Mouse (Mus musculus) kidney, adult 2 months (tissue): ENCODE measurements at regions not wholly inside any gene's neighbourhood (a gene's known extent, or its start where the extent isn't known, plus 50 kb on each side); places are given as distances from the start of the nearest gene placed in this dataset.
"Not testable (repeated sequence)": the region's sequence is repeated elsewhere in the genome, so short reads cannot be mapped to it uniquely, and the experiment has no call there.

ENCODE experiments used
- CTCF ChIP-seq: fragments of 200-500 bp; conservative IDR thresholded peaks from 2 replicates; pipeline ENCODE4 v1.5.1; 2011; ENCODE audit warnings: low read depth, mild to moderate bottlenecking, control low read depth, low read length, moderate library complexity, mixed read lengths; ENCODE audit not compliant: insufficient read depth, insufficient read length
- POLR2A ChIP-seq: fragments of 200-500 bp; IDR thresholded peaks from one replicate; pipeline ENCODE4 v1.6.1; 2011; ENCODE audit warnings: low read depth, low read length, control low read depth

DNA sequence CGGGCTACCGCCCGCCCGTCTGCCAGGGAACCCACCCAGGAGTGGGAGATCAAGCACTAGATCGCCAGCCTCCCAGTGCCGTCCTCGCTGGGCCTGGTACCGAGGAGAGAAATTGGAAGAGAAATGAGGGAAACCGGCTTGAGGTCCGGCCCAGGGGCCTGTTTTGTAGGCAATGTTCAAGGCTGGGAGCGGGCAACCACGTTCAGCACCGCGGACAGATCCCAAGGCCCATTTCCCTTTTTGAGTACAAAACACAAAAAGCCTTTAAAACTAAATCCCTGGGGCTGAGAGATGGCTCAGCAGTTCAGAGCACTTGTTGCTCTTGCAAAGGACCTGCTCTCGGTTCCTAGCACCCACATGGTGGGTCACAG is 60.6 kb downstream of the Dynlt1b start:
- TF ChIP-seq CTCF, POLR2A: not testable (repeated sequence)
